Mouse (Mus musculus) intestine, embryonic 16.5 days (tissue): Measurements from ENCODE around the gene Abca3. TPM values are rescaled to one million over a fixed set of nuclear protein-coding genes. Genes with fewer than 3 reads are reported as not detected.

Source experiments
- ATAC-seq: fragments of 200-750 bp; cut with Nextera tagmentation; 2 replicates; pipeline ENCODE4 v1.8.0; 2017; ENCODE audit warnings: moderate TSS enrichment, moderate library complexity
- H3K27ac ChIP-seq: fragments of 300-500 bp; sonication (generic); 2 replicates; pipeline ENCODE4 v1.5.1; 2014; ENCODE audit warnings: mild to moderate bottlenecking, low read length
- H3K27me3 ChIP-seq: fragments of 300-500 bp; sonication (generic); replicated peaks from 2 replicates; pipeline ENCODE4 v1.6.1; 2014; ENCODE audit warnings: low read length, control low read depth, mixed read lengths; ENCODE audit not compliant: control insufficient read depth, insufficient read depth
- H3K36me3 ChIP-seq: fragments of 300-500 bp; sonication (generic); 2 replicates; pipeline ENCODE4 v1.6.1; 2014; ENCODE audit warnings: low read length, control low read depth; ENCODE audit not compliant: control insufficient read depth, insufficient read depth
- H3K4me1 ChIP-seq: fragments of 300-500 bp; sonication (generic); 2 replicates; pipeline ENCODE4 v1.6.1; 2014; ENCODE audit warnings: low read length, control low read depth, mixed read lengths; ENCODE audit not compliant: control insufficient read depth, insufficient read depth
- H3K4me2 ChIP-seq: fragments of 300-500 bp; sonication (generic); 2 replicates; pipeline ENCODE4 v1.6.1; 2014; ENCODE audit warnings: low read depth, low read length, control low read depth
- H3K4me3 ChIP-seq: fragments of 300-500 bp; sonication (generic); 2 replicates; pipeline ENCODE4 v1.5.1; 2014; ENCODE audit warnings: mild to moderate bottlenecking, low read length
- H3K9ac ChIP-seq: fragments of 300-500 bp; sonication (generic); 2 replicates; pipeline ENCODE4 v1.6.1; 2014; ENCODE audit warnings: low read depth, low read length
- H3K9me3 ChIP-seq: fragments of 300-500 bp; sonication (generic); 2 replicates; pipeline ENCODE4 v1.6.1; 2016; ENCODE audit warnings: low read length, control low read depth; ENCODE audit not compliant: control insufficient read depth
- WGBS: fragments of 180-500 bp; shearing (Covaris S2); extraction: QIAGEN DNeasy Blood & Tissue Kit; methylation state at CpG from one replicate; pipeline ENCODE4 v1.1.7; 2014; 5-methylcytosine and 5-hydroxymethylcytosine counted together
- polyA plus RNA-seq: library from polyadenylated mRNA; unstranded; fragments of >200 nt; fragmentation: Nextera tagmentation; extraction: Ambion mirVana; gene quantifications from 2 replicates; pipeline ENCODE4 v1.2.1, GENCODE M21; 2015

Abca3 gene
- polyA plus RNA-seq, 1 experiment from 2014 or later: 9.6 TPM

GRCm38 (mm10) chr17:24402371-24402770, 50.6 kb downstream of the Abca3 start:
- Histone ChIP-seq H3K27ac (no peak overlapping the region), H3K27me3 (no peaks in the 10 kb centered on the region), H3K9me3 (no peaks in the 10 kb centered on the region), H3K4me2 (no peak overlapping the region), H3K9ac (no peak overlapping the region), H3K4me3 (no peak overlapping the region), H3K4me1 (no peaks in the 10 kb centered on the region), H3K36me3 (peaks cover 6% of the 10 kb centered on the region; the same call in 1 of the 2 replicates)
- ATAC-seq: no peak
- WGBS: 85% methylated on average over 3 of the region's 3 CpGs

- Histone ChIP-seq H3K36me3 (peaks cover 11% of the 10 kb centered on the region; the same call in 1 of the 2 replicates), H3K27me3 (no peaks in the 10 kb centered on the region), H3K4me3 (no peak overlapping the region), H3K9me3 (no peaks in the 10 kb centered on the region), H3K4me2 (no peak overlapping the region), H3K27ac (no peak overlapping the region), H3K4me1 (no peaks in the 10 kb centered on the region), H3K9ac (no peak overlapping the region)
- ATAC-seq: no peak
- 81% methylated on average over 12 of the region's 12 CpGs for whole genome bisulfite sequencing
Measured at GRCm38 (mm10) chr17:24407116-24407803, 55.5 kb downstream of the Abca3 start.

- peak overlapping the region; percentile 71 for H3K9ac ChIP-seq
- H3K36me3 ChIP-seq: 0 out of 2 replicates have a peak, but pooled peaks cover 5% of the 10 kb centered on the region
- H3K27me3 ChIP-seq: no peaks in the 10 kb centered on the region
- H3K27ac ChIP-seq: peak overlapping the region; percentile 91
- peak; percentile 52 for ATAC-seq
- 25% methylated on average over 22 of the region's 22 CpGs for WGBS
- H3K4me1 ChIP-seq: peaks cover 21% of the 10 kb centered on the region
- H3K4me3 ChIP-seq: peak overlapping the region; percentile 83
- no peaks in the 10 kb centered on the region for H3K9me3 ChIP-seq
- peak overlapping the region; percentile 75 for H3K4me2 ChIP-seq
Measured at GRCm38 (mm10) chr17:24413557-24414211, 61.9 kb downstream of the Abca3 start.

GRCm38 (mm10) chr17:24414230-24414976, 62.7 kb downstream of the Abca3 start, which contains the start of gene Rnps1:
Gene Rnps1, plus strand, starts transcription at chr17:24414565.
- Histone ChIP-seq H3K27ac (peak within 1 kb of the TSS; percentile 91), H3K9me3 (no peaks in the 10 kb centered on the region), H3K36me3 (peaks cover 3% of the 10 kb centered on the region; the same call in 1 of the 2 replicates), H3K9ac (peak within 1 kb of the TSS; percentile 92), H3K27me3 (no peaks in the 10 kb centered on the region), H3K4me3 (peak within 1 kb of the TSS; percentile 83), H3K4me2 (peak within 1 kb of the TSS; percentile 75), H3K4me1 (peaks cover 21% of the 10 kb centered on the region)
- under 1% methylated on average over 64 of the region's 64 CpGs for WGBS
- ATAC-seq: peak; percentile 91

- H3K27me3 ChIP-seq: no peaks in the 10 kb centered on the region
- peaks cover 21% of the 10 kb centered on the region for H3K4me1 ChIP-seq
- H3K9me3 ChIP-seq: no peaks in the 10 kb centered on the region
- ATAC-seq: peak; percentile 3; the same call in 1 of the 2 replicates
- peak overlapping the region; percentile 89 for H3K27ac ChIP-seq
- peak overlapping the region; percentile 92 for H3K9ac ChIP-seq
- H3K4me3 ChIP-seq: peak overlapping the region; percentile 83
- peak overlapping the region; percentile 64 for H3K4me2 ChIP-seq
- H3K36me3 ChIP-seq: peaks cover 3% of the 10 kb centered on the region; the same call in 1 of the 2 replicates
- WGBS: under 1% methylated on average over 21 of the region's 21 CpGs
Measured at GRCm38 (mm10) chr17:24415011-24415410, 63.3 kb downstream of the Abca3 start.

- WGBS: 77% methylated on average over 3 of the region's 3 CpGs
- no peak overlapping the region for H3K27ac ChIP-seq
- peaks cover 21% of the 10 kb centered on the region for H3K4me1 ChIP-seq
- no peaks in the 10 kb centered on the region for H3K9me3 ChIP-seq
- peak overlapping the region; percentile 92; the same call in 1 of the 2 replicates for H3K9ac ChIP-seq
- peak overlapping the region; percentile 64 for H3K4me2 ChIP-seq
- ATAC-seq: no peak
- H3K36me3 ChIP-seq: peaks cover 7% of the 10 kb centered on the region; the same call in 1 of the 2 replicates
- peak overlapping the region; percentile 83 for H3K4me3 ChIP-seq
- H3K27me3 ChIP-seq: no peaks in the 10 kb centered on the region
Measured at GRCm38 (mm10) chr17:24416051-24416652, 64.4 kb downstream of the Abca3 start.

- Histone ChIP-seq H3K36me3 (peaks cover 24% of the 10 kb centered on the region), H3K4me1 (0 out of 2 replicates have a peak, but pooled peaks cover 2% of the 10 kb centered on the region), H3K9me3 (no peaks in the 10 kb centered on the region), H3K27ac (no peak overlapping the region), H3K9ac (no peak overlapping the region), H3K4me3 (no peak overlapping the region), H3K4me2 (no peak overlapping the region), H3K27me3 (no peaks in the 10 kb centered on the region)
- WGBS: 92% methylated on average over 4 of the region's 4 CpGs
- ATAC-seq: no peak
Measured at GRCm38 (mm10) chr17:24423114-24423513, 71.4 kb downstream of the Abca3 start.

- Histone ChIP-seq H3K27ac (no peak overlapping the region), H3K36me3 (peaks cover 21% of the 10 kb centered on the region), H3K4me3 (no peak overlapping the region), H3K4me2 (no peak overlapping the region), H3K9ac (no peak overlapping the region), H3K9me3 (no peaks in the 10 kb centered on the region), H3K4me1 (0 out of 2 replicates have a peak, but pooled peaks cover 7% of the 10 kb centered on the region), H3K27me3 (no peaks in the 10 kb centered on the region)
- no peak for ATAC-seq
- WGBS: 94% methylated on average over 5 of the region's 5 CpGs
Measured at GRCm38 (mm10) chr17:24424489-24424888, 72.7 kb downstream of the Abca3 start.
